Comparison of ENCODE assay signal across 9 mouse cellular contexts in the genomic region with DNA sequence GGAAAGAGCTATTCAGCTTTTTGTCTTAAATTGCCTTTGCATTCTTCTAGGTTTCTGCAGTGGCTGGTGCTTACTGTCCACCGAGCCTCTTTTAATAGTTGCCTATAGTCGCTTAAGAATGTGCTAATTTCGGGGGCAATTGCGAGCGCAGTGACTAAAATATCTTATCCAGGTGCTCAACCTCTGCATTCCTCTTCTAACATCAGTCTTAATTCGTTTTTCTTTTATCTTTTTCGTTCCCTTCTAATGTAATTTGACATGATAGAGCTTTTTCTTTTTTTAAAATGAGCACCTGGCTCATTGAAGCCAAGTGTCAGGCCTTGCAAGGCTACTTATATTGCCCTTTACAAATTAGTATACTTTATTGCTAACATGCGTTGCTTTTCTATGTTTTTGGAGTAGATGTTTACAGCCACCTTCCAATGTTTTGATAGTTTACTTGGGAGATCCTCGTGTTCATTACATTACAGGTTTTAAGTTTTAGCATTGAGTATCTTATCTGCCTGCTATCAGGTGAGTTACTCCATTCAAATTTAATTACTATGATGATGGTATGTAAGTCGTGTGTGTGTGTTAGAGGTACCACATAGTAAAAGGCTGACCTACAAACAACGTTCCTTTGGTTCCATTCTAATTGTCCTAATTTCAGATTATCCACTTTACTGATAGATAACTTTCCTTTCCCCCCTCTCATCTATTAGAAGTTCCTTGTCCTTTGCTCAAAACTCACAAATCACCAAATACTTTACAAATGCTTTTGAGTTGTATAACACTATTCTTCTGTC. TPM values are rescaled to one million over a fixed set of nuclear protein-coding genes. Genes with fewer than 3 reads are reported as not detected.
DNase-seq lines count a peak whose midpoint lies in the region; ATAC-seq lines count a peak whose summit lies in the region.
"Had no signal": no experiment of that assay in that cellular context is flagged by ENCODE, and none has a peak within 500 bp of the region (broad histone marks: within the 10 kb centered on the region; RNA-seq: fewer than 3 reads in every experiment).

No protein-coding gene starts in this region.

- no peaks in the 10 kb centered on the region for H3K27me3 ChIP-seq in heart, embryonic 11.5 days (ENCODE audit: control insufficient read depth, insufficient read depth, low read length)
- H3K27me3 ChIP-seq in hindbrain, embryonic 12.5 days: no peaks in the 10 kb centered on the region
- H3K27me3 ChIP-seq in midbrain, embryonic 12.5 days: no peaks in the 10 kb centered on the region

- WGBS in heart, embryonic 11.5 days (ENCODE audit: insufficient replicate concordance): 3% methylated on average over 11 of the region's 11 CpGs
- 3% methylated on average over 11 of the region's 11 CpGs for WGBS in hindbrain, embryonic 12.5 days
- WGBS in midbrain, embryonic 12.5 days: 2% methylated on average over 11 of the region's 11 CpGs

- peak overlapping the region; percentile 66 for H3K9ac ChIP-seq in heart, embryonic 11.5 days (ENCODE audit: low read depth, low read length)
- H3K9ac ChIP-seq in hindbrain, embryonic 12.5 days: peak overlapping the region; percentile 59
- H3K9ac ChIP-seq in midbrain, embryonic 12.5 days (replicated peaks): peak overlapping the region; percentile 56; the same call in 1 of the 2 replicates

- H3K27ac ChIP-seq in heart, embryonic 11.5 days (ENCODE audit: low read depth, low read length): peak overlapping the region; percentile 46
- H3K27ac ChIP-seq in hindbrain, embryonic 12.5 days: peak overlapping the region; percentile 68
- H3K27ac ChIP-seq in midbrain, embryonic 12.5 days (replicated peaks): peak overlapping the region; percentile 66
- H3K27ac ChIP-seq: left cerebral cortex, adult 2 months had no signal

- peak overlapping the region; percentile 68 for H3K4me2 ChIP-seq in heart, embryonic 11.5 days
- peak overlapping the region; percentile 52 for H3K4me2 ChIP-seq in hindbrain, embryonic 12.5 days (replicated peaks)
- H3K4me2 ChIP-seq in midbrain, embryonic 12.5 days (replicated peaks): peak overlapping the region; percentile 55

- intact Hi-C loops in heart, postnatal 10 days (cut with DNase I): no loop called here

- H3K36me3 ChIP-seq in heart, embryonic 11.5 days (ENCODE audit: control insufficient read depth, insufficient read depth, low read length): no peaks in the 10 kb centered on the region
- no peaks in the 10 kb centered on the region for H3K36me3 ChIP-seq in hindbrain, embryonic 12.5 days
- H3K36me3 ChIP-seq in midbrain, embryonic 12.5 days: no peaks in the 10 kb centered on the region

- ATAC-seq in heart, embryonic 11.5 days (replicated peaks; ENCODE audit: insufficient number of reproducible peaks, low FRiP score, low TSS enrichment): no peak
- no peak for ATAC-seq in hindbrain, embryonic 12.5 days (ENCODE audit: low FRiP score)
- ATAC-seq in midbrain, embryonic 12.5 days (ENCODE audit: low FRiP score, low read depth): no peak
- ATAC-seq in granulocyte monocyte progenitor cell, adult 5-6 weeks (replicated peaks; ENCODE audit: poor library complexity, severe bottlenecking): no peak

- H3K4me3 ChIP-seq in heart, embryonic 11.5 days (ENCODE audit: low read depth, low read length): peak overlapping the region; percentile 39
- H3K4me3 ChIP-seq in hindbrain, embryonic 12.5 days: peak overlapping the region; percentile 35
- H3K4me3 ChIP-seq in midbrain, embryonic 12.5 days: peak overlapping the region; percentile 41
- H3K4me3 ChIP-seq: left cerebral cortex, adult 2 months had no signal

- no peak for DNase-seq in heart, postnatal 10 days
- DNase-seq in MEL-GATA-1-ER (ENCODE audit: extremely low read depth, low read depth): peak; percentile 83
- DNase-seq in frontal cortex, postnatal 25 days (ENCODE audit: low spot score in 2 of 2): no peak
- no peak for DNase-seq in adrenal gland, adult 18-20 months (ENCODE audit: low spot score in 2 of 2)

- peaks cover 14% of the 10 kb centered on the region for H3K4me1 ChIP-seq in heart, embryonic 11.5 days (ENCODE audit: control insufficient read depth, insufficient read depth, low read length)
- peaks cover 18% of the 10 kb centered on the region for H3K4me1 ChIP-seq in hindbrain, embryonic 12.5 days
- H3K4me1 ChIP-seq in midbrain, embryonic 12.5 days: peaks cover 27% of the 10 kb centered on the region

- H3K9me3 ChIP-seq in heart, embryonic 11.5 days (replicated peaks; ENCODE audit: control insufficient read depth, low read length): no peaks in the 10 kb centered on the region
- H3K9me3 ChIP-seq in hindbrain, embryonic 12.5 days (replicated peaks): no peaks in the 10 kb centered on the region
- no peaks in the 10 kb centered on the region for H3K9me3 ChIP-seq in midbrain, embryonic 12.5 days

RNA-seq across cellular contexts. Expression of gene Hist2h3c1, which starts 1.1 kb away (rescaled TPM):
- polyA plus RNA-seq in heart, embryonic 11.5 days (2014; fragmentation: Nextera tagmentation; extraction: Ambion mirVana): 0.66 and 1.2 TPM in 2 replicates
- total RNA-seq in heart, postnatal 10 days (2021): under 1 TPM in 1 of 2 experiments, not detected in 1; 0.22 TPM
- 0.71 and 0.91 TPM in 2 replicates for polyA plus RNA-seq in hindbrain, embryonic 12.5 days (2016; fragmentation: Nextera tagmentation; extraction: Ambion mirVana)
- polyA plus RNA-seq in midbrain, embryonic 12.5 days (2016; fragmentation: Nextera tagmentation; extraction: Ambion mirVana): 1.4 TPM in 1 of 2 replicates, not detected in the other
- 2.6 TPM in 1 of 2 replicates, not detected in the other for total RNA-seq in granulocyte monocyte progenitor cell, adult 5-6 weeks (2014; fragmentation: Nextera tagmentation)
- total RNA-seq in granulocyte monocyte progenitor cell, adult 5-6 weeks (2017): 3.9 TPM in 1 of 2 replicates, not detected in the other
- not detected for total RNA-seq in adrenal gland, adult 18-20 months (2021)
- total RNA-seq: left cerebral cortex, adult 2 months had no signal

RNA-seq across cellular contexts. Expression of gene Hist2h2aa1, which starts 2.3 kb away (rescaled TPM):
- polyA plus RNA-seq in heart, embryonic 11.5 days (2014; fragmentation: Nextera tagmentation; extraction: Ambion mirVana): 7.9 and 13.4 TPM in 2 replicates
- total RNA-seq in heart, postnatal 10 days (2021): 10 to 100 TPM; 21.8 to 28.9 TPM
- polyA plus RNA-seq in hindbrain, embryonic 12.5 days (2016; fragmentation: Nextera tagmentation; extraction: Ambion mirVana): 16.0 and 22.0 TPM in 2 replicates
- 27.1 and 35.0 TPM in 2 replicates for polyA plus RNA-seq in midbrain, embryonic 12.5 days (2016; fragmentation: Nextera tagmentation; extraction: Ambion mirVana)
- total RNA-seq in granulocyte monocyte progenitor cell, adult 5-6 weeks (2014; fragmentation: Nextera tagmentation): 15.5 and 20.3 TPM in 2 replicates
- 5,091 and 8,727 TPM in 2 replicates for total RNA-seq in granulocyte monocyte progenitor cell, adult 5-6 weeks (2017)
- 1 to 10 TPM; 7.7 to 9.6 TPM for total RNA-seq in adrenal gland, adult 18-20 months (2021)

RNA-seq across cellular contexts. Expression of gene Hist2h2aa2, which starts 7.5 kb away (rescaled TPM):
- polyA plus RNA-seq in heart, embryonic 11.5 days (2014; fragmentation: Nextera tagmentation; extraction: Ambion mirVana): 17.2 and 27.4 TPM in 2 replicates
- total RNA-seq in heart, postnatal 10 days (2021): 100 to 1,000 TPM; 615 to 716 TPM
- 49.8 and 72.3 TPM in 2 replicates for polyA plus RNA-seq in hindbrain, embryonic 12.5 days (2016; fragmentation: Nextera tagmentation; extraction: Ambion mirVana)
- 56.2 and 67.7 TPM in 2 replicates for polyA plus RNA-seq in midbrain, embryonic 12.5 days (2016; fragmentation: Nextera tagmentation; extraction: Ambion mirVana)
- total RNA-seq in granulocyte monocyte progenitor cell, adult 5-6 weeks (2014; fragmentation: Nextera tagmentation): 22.0 TPM in 1 of 2 replicates, not detected in the other
- total RNA-seq in granulocyte monocyte progenitor cell, adult 5-6 weeks (2017): 5,007 TPM in 1 of 2 replicates, not detected in the other
- 100 to 1,000 TPM; 358 to 442 TPM for total RNA-seq in adrenal gland, adult 18-20 months (2021)

RNA-seq across cellular contexts. Expression of gene Hist2h3c2, which starts 8.6 kb away (rescaled TPM):
- 1.8 and 2.6 TPM in 2 replicates for polyA plus RNA-seq in heart, embryonic 11.5 days (2014; fragmentation: Nextera tagmentation; extraction: Ambion mirVana)
- total RNA-seq in heart, postnatal 10 days (2021): 10 to 100 TPM; 78.6 to 96.2 TPM
- polyA plus RNA-seq in hindbrain, embryonic 12.5 days (2016; fragmentation: Nextera tagmentation; extraction: Ambion mirVana): 4.9 and 6.7 TPM in 2 replicates
- polyA plus RNA-seq in midbrain, embryonic 12.5 days (2016; fragmentation: Nextera tagmentation; extraction: Ambion mirVana): 9.8 and 14.7 TPM in 2 replicates
- 35.5 and 102 TPM in 2 replicates for total RNA-seq in granulocyte monocyte progenitor cell, adult 5-6 weeks (2014; fragmentation: Nextera tagmentation)
- total RNA-seq in granulocyte monocyte progenitor cell, adult 5-6 weeks (2017): 160 and 202 TPM in 2 replicates
- 10 to 100 TPM; 17.4 to 18.8 TPM for total RNA-seq in adrenal gland, adult 18-20 months (2021)

RNA-seq across cellular contexts. Expression of gene Hist2h4, which starts 15.6 kb away (rescaled TPM):
- 1.3 and 2.7 TPM in 2 replicates for polyA plus RNA-seq in heart, embryonic 11.5 days (2014; fragmentation: Nextera tagmentation; extraction: Ambion mirVana)
- total RNA-seq in heart, postnatal 10 days (2021): 10 to 100 TPM; 49.8 to 51.8 TPM
- polyA plus RNA-seq in hindbrain, embryonic 12.5 days (2016; fragmentation: Nextera tagmentation; extraction: Ambion mirVana): 5.0 and 10.9 TPM in 2 replicates
- 13.3 and 18.2 TPM in 2 replicates for polyA plus RNA-seq in midbrain, embryonic 12.5 days (2016; fragmentation: Nextera tagmentation; extraction: Ambion mirVana)
- 26.9 and 57.4 TPM in 2 replicates for total RNA-seq in granulocyte monocyte progenitor cell, adult 5-6 weeks (2014; fragmentation: Nextera tagmentation)
- 89.6 and 103 TPM in 2 replicates for total RNA-seq in granulocyte monocyte progenitor cell, adult 5-6 weeks (2017)
- 10 to 100 TPM; 21.2 to 22.1 TPM for total RNA-seq in adrenal gland, adult 18-20 months (2021)
